Mouse (Mus musculus) small intestine, adult 2 months (tissue): ENCODE results near the gene Bbs9.

Experiments
- CTCF ChIP-seq: fragments of 200-500 bp; IDR thresholded peaks from 2 replicates; pipeline ENCODE4 v1.5.1; 2012; ENCODE audit warnings: low read depth, mild to moderate bottlenecking, control low read depth, inconsistent platforms, low read length, moderate library complexity, mixed read lengths; ENCODE audit not compliant: insufficient replicate concordance, insufficient read length; ENCODE audit errors: extremely low read depth
- POLR2A ChIP-seq: fragments of 200-500 bp; IDR thresholded peaks from 2 replicates; pipeline ENCODE4 v1.6.1; 2012; ENCODE audit warnings: low read depth, mild to moderate bottlenecking, control low read depth, inconsistent platforms, low read length, moderate library complexity

DNA sequence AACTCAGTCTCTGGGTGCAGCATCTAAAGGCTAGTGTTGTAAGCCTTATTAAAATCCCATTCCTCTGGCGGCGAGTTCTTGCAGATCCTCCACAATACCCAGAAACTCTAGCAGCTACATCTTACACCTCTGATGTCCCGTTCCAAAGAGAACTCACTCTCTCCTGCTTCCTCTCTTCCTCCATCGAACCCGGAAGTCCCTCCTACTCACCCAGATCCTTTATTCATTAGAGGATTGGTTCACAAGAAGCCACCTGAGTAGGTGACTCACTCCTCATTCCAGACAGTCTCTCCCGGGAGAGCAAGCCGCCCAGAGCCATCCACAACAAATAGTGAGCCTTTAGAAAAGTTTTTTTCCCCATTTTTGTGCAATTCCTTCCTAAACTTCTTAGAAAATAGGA, 10.7 kb downstream of the Bbs9 start:
- TF ChIP-seq CTCF, result no peak
- no peak for TF ChIP-seq POLR2A
